Mouse (Mus musculus) cerebellum, adult 2 months (tissue): ENCODE measurements around the gene Hnrnph1.

Experiments
- CTCF ChIP-seq: fragments of 200-500 bp; IDR thresholded peaks from 2 replicates; pipeline ENCODE4 v1.5.1; 2011; ENCODE audit warnings: low read depth, mild to moderate bottlenecking, control low read depth, low read length, moderate library complexity, borderline replicate concordance; ENCODE audit not compliant: insufficient read depth
- POLR2A ChIP-seq: fragments of 200-500 bp; IDR thresholded peaks from 2 replicates; pipeline ENCODE4 v1.6.1; 2011; ENCODE audit warnings: low read length, control low read depth, borderline replicate concordance; ENCODE audit not compliant: insufficient read depth

DNA sequence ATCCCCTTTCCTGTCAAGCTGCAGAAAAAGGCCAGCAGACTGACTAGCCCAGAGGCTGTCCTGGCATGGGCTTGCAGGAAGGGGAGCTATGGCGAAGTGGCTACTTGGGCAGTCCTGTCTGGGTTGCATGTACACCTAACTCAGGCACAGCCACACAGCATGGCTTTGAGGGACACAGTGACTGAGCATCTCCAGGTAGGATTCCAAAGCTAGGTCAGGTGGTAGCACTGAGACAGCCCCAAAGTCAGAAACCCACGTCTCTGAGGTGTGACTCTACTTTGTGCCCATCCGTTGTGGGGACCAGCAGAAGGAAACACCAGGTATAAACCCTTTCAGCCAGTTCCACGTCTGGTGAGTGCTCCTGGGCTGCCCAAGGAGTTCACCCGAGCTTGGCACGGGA is 16.5 kb downstream of the Hnrnph1 start:
- TF ChIP-seq CTCF (no peak), POLR2A (no peak)
